Mouse (Mus musculus) urinary bladder, postnatal 25 days (tissue): ENCODE data around the gene Mmd.
"Not testable (repeated sequence)": the region's sequence is repeated elsewhere in the genome, so short reads cannot be mapped to it uniquely, and the experiment has no call there.

ENCODE experiments used
- DNase-seq: peaks from one replicate; pipeline ENCODE4 v3.0.0; 2022; ENCODE audit warnings: low spot score

Gene Mmd

GRCm38 (mm10) chr11:90249701-90250141, 465 bp downstream of the Mmd start:
- no peak for DNase-seq

GRCm38 (mm10) chr11:90250189-90250588, 933 bp downstream of the Mmd start:
- DNase-seq = no peak

GRCm38 (mm10) chr11:90250730-90251129, 1.5 kb downstream of the Mmd start:
- DNase-seq = no peak

- no peak for DNase-seq
Measured at GRCm38 (mm10) chr11:90251923-90252322, 2.7 kb downstream of the Mmd start.

- no peak for DNase-seq
Measured at GRCm38 (mm10) chr11:90252366-90252765, 3.1 kb downstream of the Mmd start.

- DNase-seq = no peak
Measured at GRCm38 (mm10) chr11:90254536-90254935, 5.3 kb downstream of the Mmd start.

- no peak for DNase-seq
Measured at GRCm38 (mm10) chr11:90255687-90256086, 6.4 kb downstream of the Mmd start.

GRCm38 (mm10) chr11:90256833-90257525, 7.7 kb downstream of the Mmd start:
- no peak for DNase-seq

- no peak for DNase-seq
Measured at GRCm38 (mm10) chr11:90258321-90258927, 9.2 kb downstream of the Mmd start.

- DNase-seq = no peak
Measured at GRCm38 (mm10) chr11:90259071-90259470, 9.8 kb downstream of the Mmd start.

- DNase-seq = no peak
Measured at GRCm38 (mm10) chr11:90259826-90260225, 10.6 kb downstream of the Mmd start.

- DNase-seq = no peak
Measured at GRCm38 (mm10) chr11:90264180-90264579, 14.9 kb downstream of the Mmd start.

GRCm38 (mm10) chr11:90265581-90265980, 16.3 kb downstream of the Mmd start:
- DNase-seq = no peak

GRCm38 (mm10) chr11:90268934-90269333, 19.7 kb downstream of the Mmd start:
- DNase-seq = no peak

GRCm38 (mm10) chr11:90269398-90270123, 20.3 kb downstream of the Mmd start:
- no peak for DNase-seq

GRCm38 (mm10) chr11:90270132-90270877, 21.0 kb downstream of the Mmd start:
- no peak for DNase-seq

GRCm38 (mm10) chr11:90274187-90274586, 24.9 kb downstream of the Mmd start:
- no peak for DNase-seq

- no peak for DNase-seq
Measured at GRCm38 (mm10) chr11:90275663-90276062, 26.4 kb downstream of the Mmd start.

- no peak for DNase-seq
Measured at GRCm38 (mm10) chr11:90276150-90276549, 26.9 kb downstream of the Mmd start.

- DNase-seq = no peak
Measured at GRCm38 (mm10) chr11:90276561-90276960, 27.3 kb downstream of the Mmd start.

- DNase-seq = no peak
Measured at GRCm38 (mm10) chr11:90280069-90280468, 30.8 kb downstream of the Mmd start.

- DNase-seq = not testable (repeated sequence)
Measured at GRCm38 (mm10) chr11:90281943-90282342, 32.7 kb downstream of the Mmd start.
